Mouse (Mus musculus) inflammation-experienced regulatory T-cells (primary cell): ENCODE data around the gene Tchhl1. TPM values are rescaled to one million over a fixed set of nuclear protein-coding genes. Genes with fewer than 3 reads are reported as not detected.

Experiments
- polyA plus RNA-seq, 2 experiments: library from polyadenylated mRNA; unstranded; fragments of 100-300 nt; shearing (Covaris generic); gene quantifications; one replicate each; pipeline ENCODE4 v1.2.1; 2017

The Tchhl1 gene
- polyA plus RNA-seq: under 1 TPM in 1 of 2 experiments, not detected in 1; 0.13 TPM

DNA sequence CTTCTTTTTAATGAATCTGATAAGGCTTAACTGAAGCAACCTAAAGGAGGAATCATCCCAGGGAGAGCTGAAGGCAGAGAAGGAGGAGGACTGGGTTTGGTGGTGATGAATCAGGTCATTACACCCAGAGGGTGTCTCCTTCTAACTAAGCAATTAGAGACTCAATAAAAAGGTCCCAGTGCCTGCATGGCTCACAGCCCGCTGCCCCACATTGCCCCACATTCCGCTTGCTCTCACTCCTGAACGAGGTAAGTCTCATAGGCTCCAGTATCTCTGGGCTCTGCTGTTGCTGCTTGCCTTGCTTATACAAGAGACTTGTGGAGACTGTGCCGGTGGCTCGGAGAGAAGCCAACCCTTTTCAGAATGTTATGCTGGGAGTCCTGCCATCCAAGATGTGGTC is at the start of gene Tchhl1:
TSS of gene Tchhl1 (plus strand) at position 194 of the 400 bp plus-strand sequence.

DNA sequence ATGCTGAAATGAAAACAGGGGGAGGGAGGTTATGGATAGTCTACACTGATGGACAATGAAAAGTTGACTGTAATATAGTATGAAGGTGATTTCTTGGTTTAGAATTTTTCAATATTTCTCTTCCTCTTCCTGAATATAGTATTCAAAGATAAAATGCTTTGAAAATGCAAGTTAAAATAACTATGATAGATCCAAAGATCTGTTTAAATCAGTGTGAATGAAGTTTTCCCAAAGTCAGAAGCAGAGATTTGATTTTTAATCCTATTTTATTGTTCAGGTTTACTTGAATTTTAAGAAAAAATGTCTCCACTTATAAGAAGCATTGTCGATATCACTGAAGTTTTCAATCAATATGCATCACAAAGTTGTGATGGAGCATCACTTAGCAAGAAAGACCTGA is 26.5 kb upstream of the Tchhl1 start, which contains the start of gene Tchh:
TSS of gene Tchh (plus strand) at position 301 of the 400 bp plus-strand sequence.

DNA sequence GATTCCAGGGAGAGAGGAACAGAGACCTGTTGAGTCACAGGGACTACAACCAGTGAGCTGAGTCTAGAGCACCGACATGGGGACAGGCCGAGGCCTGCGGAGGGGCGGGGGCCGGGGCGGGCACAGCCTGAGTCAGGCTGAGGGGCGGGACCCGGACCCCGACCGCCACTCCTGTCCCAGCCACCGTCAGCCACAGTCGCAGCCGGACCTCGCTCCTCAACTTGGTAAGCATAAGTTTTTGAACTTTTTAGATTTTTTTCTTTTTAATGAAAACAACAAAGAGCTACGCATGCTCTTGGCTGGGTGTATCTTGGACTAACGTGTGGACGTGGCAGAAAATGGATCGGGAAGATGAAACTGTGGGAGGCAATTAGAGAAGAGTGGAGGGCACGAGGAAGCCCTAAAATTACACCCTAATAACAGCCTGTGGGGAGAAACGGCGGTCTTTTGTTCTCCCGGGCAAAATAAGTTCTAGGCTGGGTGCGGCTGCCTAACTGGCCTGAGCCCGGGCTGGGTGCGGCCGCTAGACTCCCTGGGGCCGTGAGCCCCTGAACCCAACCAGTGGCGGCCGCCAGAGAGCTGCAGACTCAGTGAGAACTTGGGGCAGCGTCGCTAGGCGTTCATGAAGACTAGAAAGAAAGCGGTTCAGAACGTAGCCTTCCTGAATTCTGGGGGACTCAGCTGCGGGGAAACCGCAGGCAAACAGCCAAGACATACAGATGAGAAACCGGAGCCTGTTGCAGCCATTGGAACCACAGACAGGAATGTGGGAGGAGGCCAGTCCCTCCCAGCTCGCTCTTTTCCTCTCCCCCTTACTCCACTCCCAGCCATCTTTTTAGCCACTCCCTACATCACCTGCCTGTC is 52.0 kb downstream of the Tchhl1 start, which contains the start of gene S100a11:
TSS of gene S100a11 (plus strand) at position 159 of the 864 bp plus-strand sequence.

Other genes with a start within 250 kb of the Tchhl1 start
- 1 to 10 TPM in 1 of 2 experiments, not detected in 1; 2.0 TPM for gene Flg, start 195.2 kb upstream of the Tchhl1 start, polyA plus RNA-seq
- not detected for gene Hrnr, start 149.0 kb upstream of the Tchhl1 start, polyA plus RNA-seq
- gene Rptn, start 75.1 kb upstream of the Tchhl1 start, polyA plus RNA-seq: under 1 TPM; 0.12 to 0.94 TPM
- 1 to 10 TPM in 1 of 2 experiments, not detected in 1; 1.4 TPM for gene Tchh, start 26.4 kb upstream of the Tchhl1 start, polyA plus RNA-seq
- 100 to 1,000 TPM; 776 to 816 TPM for gene S100a11, start 51.7 kb downstream of the Tchhl1 start, polyA plus RNA-seq
- gene S100a10, start 86.3 kb downstream of the Tchhl1 start, polyA plus RNA-seq: 1,000 to 10,000 TPM in 1 of 2 experiments, 100 to 1,000 TPM in 1; 768 to 1,124 TPM
- gene Tdpoz2, start 183.9 kb downstream of the Tchhl1 start, polyA plus RNA-seq: under 1 TPM in 1 of 2 experiments, not detected in 1; 0.23 TPM
- not detected for gene Tdpoz1, start 207.6 kb downstream of the Tchhl1 start, polyA plus RNA-seq
- gene Gm37596, start 224.3 kb downstream of the Tchhl1 start, polyA plus RNA-seq: not detected